Mouse (Mus musculus): ENCODE results near the gene Fbn1. TPM values are rescaled to one million over a fixed set of nuclear protein-coding genes. Genes with fewer than 3 reads are reported as not detected.

Gene Fbn1
- polyA plus RNA-seq, 1 experiment from 2014 or later: 16.8 TPM

DNA sequence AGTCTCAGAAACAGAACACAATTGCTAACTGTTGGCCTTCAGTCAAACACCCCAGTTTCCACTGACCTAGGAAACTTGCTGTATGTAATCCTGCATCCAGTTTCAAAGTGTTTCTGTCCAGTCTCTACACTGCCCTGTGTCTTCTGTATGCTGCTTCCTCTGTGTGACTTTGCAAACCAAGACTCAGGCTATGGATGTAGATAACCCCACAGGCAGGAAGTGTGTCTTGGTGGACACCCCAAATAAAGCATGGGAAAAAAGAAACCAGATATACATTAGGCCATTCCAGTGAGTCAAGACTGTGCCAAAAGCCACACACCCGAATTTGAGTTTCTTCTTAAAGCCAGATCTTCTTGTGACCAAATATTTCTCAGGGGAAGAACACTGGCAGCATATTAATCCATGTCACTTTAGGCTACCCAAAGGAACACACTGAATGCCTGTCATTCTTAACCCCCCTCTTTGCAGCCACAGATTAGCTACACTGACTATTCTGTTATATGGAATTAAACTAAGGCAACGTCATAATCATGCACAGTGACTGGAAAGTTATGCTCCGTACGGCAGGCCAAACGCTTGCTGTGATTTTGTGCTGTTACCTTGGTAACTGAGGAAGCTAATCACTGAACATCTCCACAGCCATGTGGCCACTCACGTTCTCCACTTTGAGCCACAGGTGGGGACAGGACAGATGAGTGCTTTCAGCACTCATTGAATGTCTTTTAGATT lies 55.3 kb downstream of the Fbn1 start:
- 0 out of 2 replicates have a peak, but pooled peaks cover 10% of the 10 kb centered on the region for H3K4me1 ChIP-seq (replicated peaks)
- H3K9ac ChIP-seq: no peak overlapping the region
- no peaks in the 10 kb centered on the region for H3K9me3 ChIP-seq (replicated peaks)
- no peak overlapping the region for H3K4me3 ChIP-seq
- peak overlapping the region; percentile 63 for H3K27ac ChIP-seq
- WGBS: 41% methylated on average over 6 of the region's 6 CpGs
- no peaks in the 10 kb centered on the region for H3K36me3 ChIP-seq
- no peak overlapping the region for H3K4me2 ChIP-seq
- H3K27me3 ChIP-seq: no peaks in the 10 kb centered on the region
- peak; percentile 61; the same call in 1 of the 2 replicates for ATAC-seq (replicated peaks; ENCODE audit: insufficient number of reproducible peaks, insufficient read depth, low FRiP score, low read depth)

DNA sequence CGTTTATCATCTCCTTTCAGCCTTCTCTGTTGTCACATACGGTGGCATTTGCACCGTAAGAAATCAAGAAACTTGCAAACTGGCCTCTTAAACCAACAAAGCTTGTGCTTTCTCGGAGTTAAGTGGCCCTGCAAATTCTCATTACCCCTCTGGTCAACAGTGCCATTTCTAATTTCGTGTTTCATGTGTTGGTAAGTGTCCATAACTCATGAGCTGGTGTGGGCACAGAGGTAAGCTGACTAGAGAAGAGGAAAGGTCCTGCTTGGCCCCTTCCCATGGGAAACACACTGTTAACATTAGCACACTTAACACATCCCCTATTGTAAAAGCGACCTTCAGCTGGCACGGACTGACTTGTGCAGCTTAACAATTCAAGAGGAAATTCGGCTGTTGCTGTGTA lies 58.4 kb downstream of the Fbn1 start:
- WGBS: 61% methylated on average over 8 of the region's 8 CpGs
- no peak for ATAC-seq (replicated peaks; ENCODE audit: insufficient number of reproducible peaks, insufficient read depth, low FRiP score, low read depth)

DNA sequence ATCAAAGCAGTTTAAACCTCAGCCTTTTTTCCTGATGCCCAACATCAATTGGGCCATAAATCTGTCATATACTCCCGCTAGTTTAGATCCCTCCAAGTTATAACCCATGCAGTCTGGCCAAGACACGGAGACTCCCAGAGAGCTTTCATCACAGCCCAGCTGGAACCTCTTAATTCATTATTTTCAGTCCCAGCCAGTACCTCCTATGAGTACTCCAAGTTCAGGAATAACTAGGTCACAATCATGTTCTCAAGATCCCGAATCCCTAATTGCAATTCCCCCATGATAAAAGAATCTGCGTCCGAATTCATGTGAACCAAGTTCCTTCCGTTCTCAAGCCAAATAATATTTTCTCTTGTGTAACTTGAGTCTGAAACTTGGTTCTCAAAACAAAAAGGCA lies 58.9 kb downstream of the Fbn1 start:
- H3K9me3 ChIP-seq (replicated peaks): no peaks in the 10 kb centered on the region
- WGBS: 67% methylated on average over 6 of the region's 6 CpGs
- 0 out of 2 replicates have a peak, but pooled peaks cover 10% of the 10 kb centered on the region for H3K4me1 ChIP-seq (replicated peaks)
- H3K4me2 ChIP-seq: no peak overlapping the region
- no peak for ATAC-seq (replicated peaks; ENCODE audit: insufficient number of reproducible peaks, insufficient read depth, low FRiP score, low read depth)
- no peak overlapping the region for H3K9ac ChIP-seq
- no peaks in the 10 kb centered on the region for H3K36me3 ChIP-seq
- H3K4me3 ChIP-seq: no peak overlapping the region
- peak overlapping the region; percentile 50; the same call in 1 of the 2 replicates for H3K27ac ChIP-seq
- no peaks in the 10 kb centered on the region for H3K27me3 ChIP-seq

More for the DNA sequence above, 58.4 kb downstream of the Fbn1 start:
- no peak overlapping the region for H3K9ac ChIP-seq
- peak overlapping the region; percentile 50; the same call in 1 of the 2 replicates for H3K27ac ChIP-seq
- H3K4me2 ChIP-seq: no peak overlapping the region
- no peak overlapping the region for H3K4me3 ChIP-seq
- H3K36me3 ChIP-seq: no peaks in the 10 kb centered on the region
- no peaks in the 10 kb centered on the region for H3K9me3 ChIP-seq (replicated peaks)
- 0 out of 2 replicates have a peak, but pooled peaks cover 10% of the 10 kb centered on the region for H3K4me1 ChIP-seq (replicated peaks)
- no peaks in the 10 kb centered on the region for H3K27me3 ChIP-seq

DNA sequence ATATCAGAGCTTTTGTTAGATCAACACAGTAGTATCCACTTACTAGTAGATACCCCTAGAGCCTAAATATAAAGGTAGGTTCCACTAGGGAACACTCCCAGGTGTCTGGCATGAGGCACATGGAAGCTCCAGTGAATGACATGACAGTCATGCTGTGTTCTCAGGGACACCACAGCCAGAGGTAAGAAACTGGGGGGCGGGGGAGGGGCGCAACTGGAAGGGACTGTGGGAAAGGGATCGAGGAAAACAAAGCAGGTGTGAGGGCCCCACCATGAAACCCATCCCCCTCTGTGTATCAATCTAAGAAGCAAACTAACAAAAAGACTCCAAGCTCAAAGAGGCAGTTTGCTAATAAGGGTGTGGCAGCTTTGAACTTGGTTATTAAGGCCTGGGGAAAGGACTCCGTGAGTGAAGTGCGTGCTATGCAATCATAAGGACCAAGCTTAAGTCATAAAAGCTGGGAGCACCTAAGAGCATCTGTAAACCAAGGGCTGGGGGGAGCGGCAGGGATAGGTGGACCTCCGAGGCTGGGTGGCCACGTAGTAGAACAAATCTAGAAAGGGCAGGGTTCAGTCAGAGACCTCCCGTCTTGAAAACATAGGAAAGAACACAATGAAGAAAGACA lies 60.4 kb downstream of the Fbn1 start:
- no peak overlapping the region for H3K4me2 ChIP-seq
- no peaks in the 10 kb centered on the region for H3K9me3 ChIP-seq (replicated peaks)
- no peak overlapping the region for H3K4me3 ChIP-seq
- no peaks in the 10 kb centered on the region for H3K27me3 ChIP-seq
- H3K27ac ChIP-seq: no peak overlapping the region
- no peak for ATAC-seq (replicated peaks; ENCODE audit: insufficient number of reproducible peaks, insufficient read depth, low FRiP score, low read depth)
- H3K4me1 ChIP-seq (replicated peaks): 0 out of 2 replicates have a peak, but pooled peaks cover 10% of the 10 kb centered on the region
- WGBS: 83% methylated on average over 9 of the region's 9 CpGs
- H3K9ac ChIP-seq: no peak overlapping the region
- no peaks in the 10 kb centered on the region for H3K36me3 ChIP-seq

- no peak for ATAC-seq (replicated peaks; ENCODE audit: insufficient number of reproducible peaks, insufficient read depth, low FRiP score, low read depth)
- no peak overlapping the region for H3K4me3 ChIP-seq
- H3K27me3 ChIP-seq: no peaks in the 10 kb centered on the region
- no peaks in the 10 kb centered on the region for H3K36me3 ChIP-seq
- no peak overlapping the region for H3K4me2 ChIP-seq
- H3K9ac ChIP-seq: no peak overlapping the region
- H3K9me3 ChIP-seq (replicated peaks): no peaks in the 10 kb centered on the region
- no peak overlapping the region for H3K27ac ChIP-seq
- WGBS: 69% methylated on average over 8 of the region's 8 CpGs
- peaks cover 9% of the 10 kb centered on the region for H3K4me1 ChIP-seq (replicated peaks)
These were observed 69.4 kb downstream of the Fbn1 start for GRCm38 (mm10) chr2:125438381-125438780.

GRCm38 (mm10) chr2:125436240-125436639 lies 71.6 kb downstream of the Fbn1 start:
- Histone ChIP-seq H3K27ac (no peak overlapping the region), H3K27me3 (no peaks in the 10 kb centered on the region), H3K9me3 (replicated peaks) (no peaks in the 10 kb centered on the region), H3K9ac (no peak overlapping the region), H3K36me3 (no peaks in the 10 kb centered on the region), H3K4me1 (replicated peaks) (peaks cover 13% of the 10 kb centered on the region), H3K4me2 (no peak overlapping the region), H3K4me3 (no peak overlapping the region)
- ATAC-seq (replicated peaks; ENCODE audit: insufficient number of reproducible peaks, insufficient read depth, low FRiP score, low read depth): no peak
- WGBS: 76% methylated on average over 7 of the region's 7 CpGs

GRCm38 (mm10) chr2:125433524-125433923 lies 74.3 kb downstream of the Fbn1 start:
- WGBS: 66% methylated on average over 6 of the region's 6 CpGs
- peaks cover 19% of the 10 kb centered on the region for H3K4me1 ChIP-seq (replicated peaks)
- H3K4me3 ChIP-seq: no peak overlapping the region
- no peak for ATAC-seq (replicated peaks; ENCODE audit: insufficient number of reproducible peaks, insufficient read depth, low FRiP score, low read depth)
- H3K27me3 ChIP-seq: no peaks in the 10 kb centered on the region
- no peak overlapping the region for H3K4me2 ChIP-seq
- no peaks in the 10 kb centered on the region for H3K9me3 ChIP-seq (replicated peaks)
- peak overlapping the region; percentile 50 for H3K27ac ChIP-seq
- no peak overlapping the region for H3K9ac ChIP-seq
- no peaks in the 10 kb centered on the region for H3K36me3 ChIP-seq

- Histone ChIP-seq H3K27ac (no peak overlapping the region), H3K9ac (no peak overlapping the region), H3K4me1 (replicated peaks) (peaks cover 17% of the 10 kb centered on the region), H3K4me2 (no peak overlapping the region), H3K4me3 (no peak overlapping the region), H3K36me3 (no peaks in the 10 kb centered on the region), H3K9me3 (replicated peaks) (no peaks in the 10 kb centered on the region), H3K27me3 (no peaks in the 10 kb centered on the region)
- 66% methylated on average over 6 of the region's 6 CpGs for WGBS
- no peak for ATAC-seq (replicated peaks; ENCODE audit: insufficient number of reproducible peaks, insufficient read depth, low FRiP score, low read depth)
These were observed 76.3 kb downstream of the Fbn1 start for GRCm38 (mm10) chr2:125431491-125431890.

GRCm38 (mm10) chr2:125428811-125429438 lies 78.9 kb downstream of the Fbn1 start:
- no peak for ATAC-seq (replicated peaks; ENCODE audit: insufficient number of reproducible peaks, insufficient read depth, low FRiP score, low read depth)
- 66% methylated on average over 10 of the region's 10 CpGs for WGBS
- Histone ChIP-seq H3K36me3 (no peaks in the 10 kb centered on the region), H3K4me3 (no peak overlapping the region), H3K9ac (no peak overlapping the region), H3K27me3 (no peaks in the 10 kb centered on the region), H3K4me2 (no peak overlapping the region), H3K27ac (no peak overlapping the region), H3K4me1 (replicated peaks) (peaks cover 14% of the 10 kb centered on the region), H3K9me3 (replicated peaks) (no peaks in the 10 kb centered on the region)

DNA sequence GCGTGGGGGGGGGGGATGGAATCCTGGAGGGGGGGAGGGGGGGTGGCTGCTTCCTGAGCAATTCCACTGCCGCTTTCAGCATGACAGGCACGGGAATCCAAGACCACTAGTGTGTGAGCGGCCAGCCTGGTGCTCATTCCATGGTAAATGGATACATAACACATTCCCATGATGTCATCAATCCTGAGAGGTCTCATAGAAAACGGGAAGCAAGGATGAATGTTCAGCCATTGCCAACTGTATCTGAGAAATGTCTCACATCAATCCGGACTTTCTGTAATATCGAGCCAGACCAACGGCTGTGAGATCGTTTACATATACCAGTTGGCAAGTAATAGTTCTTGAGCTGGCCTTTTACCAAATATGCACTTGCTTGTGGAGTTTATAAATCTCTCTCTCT lies 87.2 kb downstream of the Fbn1 start:
- H3K9me3 ChIP-seq (replicated peaks): no peaks in the 10 kb centered on the region
- 55% methylated on average over 9 of the region's 9 CpGs for WGBS
- ATAC-seq (replicated peaks; ENCODE audit: insufficient number of reproducible peaks, insufficient read depth, low FRiP score, low read depth): 0 out of 2 replicates have a peak, but pooled peaks have one; percentile 14
- H3K36me3 ChIP-seq: no peaks in the 10 kb centered on the region
- no peak overlapping the region for H3K4me3 ChIP-seq
- no peak overlapping the region for H3K4me2 ChIP-seq
- no peaks in the 10 kb centered on the region for H3K27me3 ChIP-seq
- H3K9ac ChIP-seq: no peak overlapping the region
- H3K4me1 ChIP-seq (replicated peaks): peaks cover 5% of the 10 kb centered on the region
- no peak overlapping the region for H3K27ac ChIP-seq

GRCm38 (mm10) chr2:125419681-125420080 lies 88.1 kb downstream of the Fbn1 start:
- Histone ChIP-seq H3K27ac (no peak overlapping the region), H3K27me3 (no peaks in the 10 kb centered on the region), H3K4me3 (no peak overlapping the region), H3K9ac (no peak overlapping the region), H3K4me2 (no peak overlapping the region), H3K9me3 (replicated peaks) (no peaks in the 10 kb centered on the region), H3K36me3 (no peaks in the 10 kb centered on the region), H3K4me1 (replicated peaks) (peaks cover 5% of the 10 kb centered on the region)
- WGBS: 47% methylated on average over 4 of the region's 4 CpGs
- ATAC-seq (replicated peaks; ENCODE audit: insufficient number of reproducible peaks, insufficient read depth, low FRiP score, low read depth): no peak

All from heart, embryonic 15.5 days (tissue).